Mouse (Mus musculus) embryonic facial prominence, embryonic 11.5 days (tissue): ENCODE data around the gene Sla2. TPM values are rescaled to one million over a fixed set of nuclear protein-coding genes. Genes with fewer than 3 reads are reported as not detected.
A peak's percentile ranks its signal among the peaks of the same experiment; 100 is the strongest.
"Not testable (repeated sequence)": the region's sequence is repeated elsewhere in the genome, so short reads cannot be mapped to it uniquely, and the experiment has no call there.

Source experiments
- ATAC-seq: fragments of 200-750 bp; cut with Nextera tagmentation; replicated peaks from 2 replicates; pipeline ENCODE4 v1.8.0; 2017; ENCODE audit warnings: low read depth; ENCODE audit not compliant: insufficient number of reproducible peaks, low FRiP score, low TSS enrichment
- DNase-seq: peaks from one replicate; pipeline ENCODE4 v3.0.0-alpha.2; 2015; ENCODE audit warnings: low spot score
- H3K27ac ChIP-seq: fragments of 300-500 bp; sonication (generic); replicated peaks from 2 replicates; pipeline ENCODE4 v1.5.1; 2014; ENCODE audit warnings: mild to moderate bottlenecking, low read depth, low read length, control low read depth
- H3K27me3 ChIP-seq: fragments of 300-500 bp; sonication (generic); 2 replicates; pipeline ENCODE4 v1.6.1; 2014; ENCODE audit warnings: mild to moderate bottlenecking, low read length, moderate library complexity, mixed read lengths; ENCODE audit not compliant: control insufficient read depth, insufficient read depth
- H3K36me3 ChIP-seq: fragments of 300-500 bp; sonication (generic); replicated peaks from 2 replicates; pipeline ENCODE4 v1.6.1; 2014; ENCODE audit warnings: low read depth, mild to moderate bottlenecking, low read length, moderate library complexity, mixed read lengths; ENCODE audit not compliant: control insufficient read depth, insufficient read depth
- H3K4me1 ChIP-seq: fragments of 300-500 bp; sonication (generic); 2 replicates; pipeline ENCODE4 v1.6.1; 2014; ENCODE audit warnings: low read length, mixed read lengths; ENCODE audit not compliant: control insufficient read depth, insufficient read depth
- H3K4me2 ChIP-seq: fragments of 300-500 bp; sonication (generic); 2 replicates; pipeline ENCODE4 v1.6.1; 2014; ENCODE audit warnings: low read depth, mild to moderate bottlenecking, control low read depth, low read length, moderate library complexity
- H3K4me3 ChIP-seq: fragments of 300-500 bp; sonication (generic); 2 replicates; pipeline ENCODE4 v1.5.1; 2014; ENCODE audit warnings: low read depth, low read length, control low read depth
- H3K9ac ChIP-seq: fragments of 300-500 bp; sonication (generic); replicated peaks from 2 replicates; pipeline ENCODE4 v1.6.1; 2014; ENCODE audit warnings: mild to moderate bottlenecking, control low read depth, low read length
- H3K9me3 ChIP-seq: fragments of 300-500 bp; sonication (generic); replicated peaks from 2 replicates; pipeline ENCODE4 v1.6.1; 2016; ENCODE audit warnings: mild to moderate bottlenecking, low read length, inconsistent platforms, mixed read lengths; ENCODE audit not compliant: control insufficient read depth
- WGBS: fragments of 180-500 bp; shearing (Covaris S2); extraction: QIAGEN DNeasy Blood & Tissue Kit; methylation state at CpG from one replicate; pipeline ENCODE4 v1.1.7; 2014; 5-methylcytosine and 5-hydroxymethylcytosine counted together
- polyA plus RNA-seq: library from polyadenylated mRNA; unstranded; fragments of >200 nt; fragmentation: Nextera tagmentation; extraction: Ambion mirVana; gene quantifications from 2 replicates; pipeline ENCODE4 v1.2.1, GENCODE M21; 2014

Sla2 gene
- polyA plus RNA-seq, 1 experiment from 2014 or later, result 0.48 TPM

GRCm38 (mm10) chr2:156862772-156863486, 24.1 kb downstream of the Sla2 start, which contains the start of gene Rab5if:
Gene Rab5if (plus strand): TSS chr2:156863128.
- WGBS, result under 1% methylated on average over 89 of the region's 98 CpGs
- no peaks in the 10 kb centered on the region; the same call in 1 of the 2 replicates for H3K36me3 ChIP-seq

GRCm38 (mm10) chr2:156862041-156862717, 24.8 kb downstream of the Sla2 start:
- Histone ChIP-seq H3K36me3 (no peaks in the 10 kb centered on the region; the same call in 1 of the 2 replicates), H3K9me3 (no peaks in the 10 kb centered on the region), H3K4me2 (peak overlapping the region; percentile 64), H3K27ac (peak overlapping the region; percentile 85), H3K27me3 (no peaks in the 10 kb centered on the region), H3K4me3 (peak overlapping the region; percentile 92), H3K9ac (peak overlapping the region; percentile 90), H3K4me1 (no peaks in the 10 kb centered on the region)
- ATAC-seq, result peak; percentile 29; the same call in 1 of the 2 replicates
- DNase-seq, result peak; percentile 48
- 0% methylated on average over 19 of the region's 19 CpGs for whole genome bisulfite sequencing

More at GRCm38 (mm10) chr2:156862772-156863486, 24.1 kb downstream of the Sla2 start, which contains the start of gene Rab5if:
- peak within 1 kb of the TSS; percentile 92 for H3K4me3 ChIP-seq
- no peaks in the 10 kb centered on the region for H3K27me3 ChIP-seq
- peak within 1 kb of the TSS; percentile 86 for H3K4me2 ChIP-seq
- ATAC-seq (peak; percentile 94), DNase-seq (peak; percentile 98)
- peak within 1 kb of the TSS; percentile 85 for H3K27ac ChIP-seq
- H3K4me1 ChIP-seq, result no peaks in the 10 kb centered on the region
- peak within 1 kb of the TSS; percentile 90 for H3K9ac ChIP-seq
- no peaks in the 10 kb centered on the region for H3K9me3 ChIP-seq

DNA sequence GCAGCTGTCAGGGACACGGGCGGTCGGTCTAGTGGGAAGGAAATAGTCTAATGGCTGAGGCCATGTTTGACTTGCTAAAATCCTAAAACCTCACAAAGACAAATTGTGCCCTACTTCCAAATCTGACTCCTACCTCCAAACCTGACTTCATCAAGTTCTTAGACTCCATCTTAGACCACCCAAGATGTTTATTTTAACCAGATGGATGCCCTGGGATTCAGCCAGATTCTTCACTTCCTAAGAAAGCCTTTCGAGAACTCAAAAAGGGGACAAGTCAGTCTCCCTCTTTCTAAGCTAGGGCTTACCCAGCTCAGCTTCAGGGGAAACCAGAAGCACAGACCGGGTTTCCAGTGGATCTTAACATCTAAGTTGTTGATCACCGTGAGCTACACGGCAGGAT, 28.3 kb downstream of the Sla2 start:
- Histone ChIP-seq H3K36me3 (no peaks in the 10 kb centered on the region; the same call in 1 of the 2 replicates), H3K4me2 (no peak overlapping the region), H3K9me3 (no peaks in the 10 kb centered on the region), H3K27ac (no peak overlapping the region), H3K27me3 (no peaks in the 10 kb centered on the region), H3K4me1 (no peaks in the 10 kb centered on the region), H3K4me3 (no peak overlapping the region), H3K9ac (no peak overlapping the region)
- DNase-seq (no peak), ATAC-seq (no peak)
- WGBS, result 79% methylated on average over 7 of the region's 7 CpGs

DNA sequence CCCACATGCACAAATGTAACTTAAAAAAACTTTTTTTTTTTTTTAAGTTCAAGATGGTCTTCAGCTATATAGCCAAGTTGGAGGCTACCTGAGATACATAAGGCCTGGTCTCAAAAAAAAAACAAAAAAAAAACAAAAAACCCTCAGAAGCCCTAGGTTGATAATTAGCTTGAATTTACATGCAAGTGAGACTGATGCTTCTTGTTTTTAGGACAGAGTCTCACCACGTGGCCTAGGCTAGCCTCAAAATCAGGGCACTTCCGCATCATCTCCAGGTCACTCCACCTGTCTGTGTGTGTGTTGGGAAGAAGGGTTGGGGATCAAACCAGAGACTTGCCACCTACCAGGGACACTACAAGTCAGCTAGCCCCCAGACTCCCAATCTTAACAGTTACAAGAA, 29.2 kb downstream of the Sla2 start, which contains the start of gene 4930518I15Rik:
Gene 4930518I15Rik, minus strand, starts transcription at position 112 of the 400 bp plus-strand sequence.
- H3K36me3 ChIP-seq, result no peaks in the 10 kb centered on the region; the same call in 1 of the 2 replicates
- H3K4me2 ChIP-seq, result no peak within 1 kb of the TSS
- ATAC-seq, result no peak

GRCm38 (mm10) chr2:156857385-156857791, 29.6 kb downstream of the Sla2 start:
- 84% methylated on average over 3 of the region's 3 CpGs for WGBS
- no peak overlapping the region for H3K4me3 ChIP-seq
- no peaks in the 10 kb centered on the region for H3K4me1 ChIP-seq
- ATAC-seq, result no peak
- no peaks in the 10 kb centered on the region; the same call in 1 of the 2 replicates for H3K36me3 ChIP-seq
- H3K27me3 ChIP-seq, result no peaks in the 10 kb centered on the region
- H3K9me3 ChIP-seq, result no peaks in the 10 kb centered on the region
- DNase-seq, result no peak
- no peak overlapping the region for H3K27ac ChIP-seq
- H3K4me2 ChIP-seq, result no peak overlapping the region
- H3K9ac ChIP-seq, result no peak overlapping the region

More for the DNA sequence above, 29.2 kb downstream of the Sla2 start, which contains the start of gene 4930518I15Rik:
- Histone ChIP-seq H3K27me3 (no peaks in the 10 kb centered on the region), H3K27ac (no peak within 1 kb of the TSS), H3K4me1 (no peaks in the 10 kb centered on the region), H3K4me3 (no peak within 1 kb of the TSS), H3K9ac (no peak within 1 kb of the TSS), H3K9me3 (no peaks in the 10 kb centered on the region)
- WGBS, result 86% methylated on average over 2 of the region's 2 CpGs
- no peak for DNase-seq

DNA sequence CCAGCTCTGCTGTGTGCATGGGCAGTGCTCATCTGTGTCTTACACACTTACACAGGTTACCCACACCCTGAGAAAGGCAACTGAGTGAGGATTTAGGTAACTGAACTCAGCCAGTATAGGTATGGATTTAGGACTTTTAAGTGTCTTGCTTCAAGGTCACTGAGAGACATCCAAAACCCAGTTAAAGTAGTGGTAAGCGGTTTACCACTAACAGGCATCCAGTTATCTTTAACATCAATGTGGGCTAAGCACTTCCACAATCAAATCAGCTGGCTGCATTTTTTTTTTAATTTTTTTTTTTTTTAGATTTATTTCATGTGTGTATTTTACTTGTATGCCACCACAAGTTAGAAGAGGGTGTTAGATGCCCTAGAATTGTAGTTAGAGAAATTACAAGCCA, 30.7 kb downstream of the Sla2 start:
- DNase-seq, result no peak
- Histone ChIP-seq H3K27me3 (no peaks in the 10 kb centered on the region), H3K9ac (no peak overlapping the region), H3K4me3 (no peak overlapping the region; the same call in 1 of the 2 replicates), H3K4me2 (no peak overlapping the region), H3K27ac (no peak overlapping the region), H3K9me3 (no peaks in the 10 kb centered on the region), H3K4me1 (no peaks in the 10 kb centered on the region), H3K36me3 (peaks cover 3% of the 10 kb centered on the region; the same call in 1 of the 2 replicates)
- 87% methylated on average over 1 of the region's 1 CpGs for WGBS
- ATAC-seq, result no peak

GRCm38 (mm10) chr2:156853999-156854771, 32.8 kb downstream of the Sla2 start:
- peak; percentile 59 for DNase-seq
- not testable (repeated sequence) for H3K9ac ChIP-seq, ATAC-seq, H3K27ac ChIP-seq, H3K9me3 ChIP-seq, H3K27me3 ChIP-seq, H3K4me2 ChIP-seq, H3K4me3 ChIP-seq, H3K4me1 ChIP-seq
- peaks cover 11% of the 10 kb centered on the region for H3K36me3 ChIP-seq
- WGBS, result 54% methylated on average over 13 of the region's 13 CpGs
